Mouse (Mus musculus) megakaryocyte progenitor cell, adult 5-6 weeks (primary cell): Measurements from ENCODE around the gene Gm11037. TPM values are rescaled to one million over a fixed set of nuclear protein-coding genes. Genes with fewer than 3 reads are reported as not detected.

Experiments
- ATAC-seq: replicated peaks from 2 replicates; pipeline ENCODE4 v1.8.0; 2016; ENCODE audit warnings: mild to moderate bottlenecking, moderate TSS enrichment, inconsistent platforms; ENCODE audit not compliant: poor library complexity
- total RNA-seq, 2 experiments: library from RNA; stranded (forward) in 1 of 2; stranded (reverse) in 1 of 2; fragments of 157-497, 149-512 nt in 1 of 2; fragments of 200-1000 nt in 1 of 2; gene quantifications; 2 replicates each; pipeline versions ENCODE4 v1.2.3 to v1.2.4; 2015 to 2017

Gm11037 gene
- total RNA-seq, 2 experiments from 2014 or later, result not detected

DNA sequence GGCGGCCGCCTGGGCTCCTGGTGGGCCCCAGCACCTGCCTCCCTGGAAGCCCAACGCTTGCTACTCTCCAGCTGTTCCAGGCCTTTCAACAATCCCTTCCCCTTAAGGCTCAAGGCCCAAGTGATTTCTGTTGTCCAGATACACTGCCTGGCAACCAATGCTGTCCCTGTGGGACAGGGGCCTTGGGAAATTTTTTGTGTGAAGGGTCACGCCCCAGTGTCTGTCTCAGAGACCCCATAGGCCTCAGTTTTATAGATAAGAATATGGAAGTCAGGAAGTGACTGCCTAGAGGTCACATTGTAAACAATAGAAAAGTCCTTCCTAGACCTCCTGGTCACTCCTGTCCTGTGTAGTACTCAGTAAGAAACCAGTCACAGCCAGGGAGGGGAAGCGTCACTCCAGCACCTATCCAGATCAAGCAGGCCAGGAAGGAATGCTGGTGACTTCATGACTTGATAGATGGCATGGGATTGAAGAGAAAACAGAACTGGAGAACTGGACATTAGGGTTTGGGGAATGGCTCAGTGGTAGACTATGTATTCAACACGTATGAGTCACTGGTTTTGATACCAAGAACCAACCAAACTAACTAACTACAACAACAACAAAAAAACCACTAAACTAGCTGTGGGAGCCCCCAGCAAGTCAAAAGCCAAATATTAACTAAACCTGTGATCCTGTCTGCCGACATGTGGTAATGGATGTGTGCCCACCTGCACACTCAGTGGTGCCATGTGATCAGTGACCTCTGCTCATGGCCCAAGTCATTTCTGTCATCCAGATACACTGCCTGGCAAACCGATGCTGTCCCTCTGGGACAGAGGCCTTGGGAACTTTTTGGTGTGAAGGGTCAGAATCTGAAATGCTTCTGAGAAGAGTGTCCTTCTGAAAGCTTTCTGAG, 15.3 kb downstream of the Gm11037 start:
- no peak for ATAC-seq

DNA sequence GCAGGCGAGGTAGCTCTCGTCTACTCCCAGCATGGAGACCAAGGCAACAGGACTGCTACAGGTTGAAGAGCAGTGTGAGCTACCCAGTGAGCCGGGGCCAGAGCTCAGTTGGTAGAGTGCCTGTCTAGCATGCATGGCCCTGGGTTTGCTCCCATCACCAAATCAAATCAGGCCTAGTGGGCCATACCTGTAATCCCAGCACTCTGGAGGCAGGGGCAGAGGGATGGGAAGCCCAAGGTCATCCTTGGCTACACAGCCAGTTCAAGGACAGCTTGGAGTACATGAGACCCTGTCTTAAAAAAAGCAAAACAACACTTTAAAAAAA, 15.9 kb downstream of the Gm11037 start:
- ATAC-seq, result no peak

DNA sequence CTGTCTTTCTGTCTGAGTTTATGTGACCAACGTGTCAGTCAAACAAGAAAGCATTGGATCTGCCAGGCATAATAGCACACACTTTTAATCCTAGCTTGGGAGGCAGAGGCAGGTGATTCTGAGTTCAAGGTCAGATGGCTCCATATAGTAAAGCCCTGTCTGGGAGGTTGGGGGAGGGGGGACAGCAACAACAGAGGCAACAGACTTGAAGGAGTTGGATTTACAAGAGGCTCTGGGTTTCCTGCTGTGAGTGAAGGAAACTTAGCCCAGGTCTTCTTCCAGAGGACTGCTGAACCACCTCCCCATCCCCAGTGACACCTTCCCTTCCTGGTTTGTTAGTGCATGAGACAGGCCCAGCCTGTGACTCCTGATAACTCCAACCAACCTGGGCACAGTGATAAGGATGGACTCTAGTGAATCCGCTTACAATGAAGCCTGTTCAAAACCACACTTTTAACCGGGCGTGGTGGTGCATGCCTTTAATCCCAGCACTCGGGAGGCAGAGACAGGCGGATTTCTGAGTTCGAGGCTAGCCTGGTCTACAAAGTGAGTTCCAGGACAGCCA, 19.0 kb downstream of the Gm11037 start:
- ATAC-seq, result peak; percentile 90

DNA sequence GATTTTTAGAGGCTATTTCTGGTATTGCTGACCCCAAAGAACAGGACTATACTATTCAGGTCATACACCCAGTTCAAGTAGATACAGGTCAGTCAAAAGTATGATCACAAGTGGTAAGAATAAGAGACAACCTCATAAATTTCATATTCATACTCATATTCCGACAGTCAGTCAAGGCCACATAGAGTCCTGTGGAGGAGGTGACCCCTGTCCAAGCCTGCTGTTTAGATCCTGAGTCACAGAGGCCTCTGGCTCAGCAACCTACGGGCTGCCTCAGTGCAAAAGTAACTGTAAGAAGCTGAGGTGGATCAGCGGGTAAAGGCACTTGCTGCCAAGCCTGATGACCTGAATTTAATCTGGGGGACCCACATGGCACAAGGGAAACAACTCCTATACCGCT, 20.7 kb downstream of the Gm11037 start:
- ATAC-seq, result no peak

DNA sequence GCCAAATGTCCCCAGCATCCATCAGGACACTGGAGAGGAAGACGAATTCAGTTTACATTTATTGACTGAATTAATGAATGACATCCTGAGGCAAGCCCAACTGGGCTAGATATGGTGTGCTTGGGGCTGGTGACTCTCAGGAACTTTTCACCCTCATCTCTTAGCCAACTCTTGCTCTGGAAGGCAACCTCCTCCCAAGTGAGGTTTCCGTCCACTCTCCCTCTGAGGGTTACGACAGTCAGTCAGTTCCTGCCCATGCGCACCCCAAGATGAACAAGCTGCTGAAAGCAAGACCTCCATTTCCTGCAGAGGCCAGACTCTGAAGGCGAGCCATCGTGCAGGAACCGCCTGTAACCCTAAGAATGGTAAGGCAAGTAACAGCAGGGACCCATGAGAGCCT, 23.7 kb downstream of the Gm11037 start:
- ATAC-seq, result no peak

DNA sequence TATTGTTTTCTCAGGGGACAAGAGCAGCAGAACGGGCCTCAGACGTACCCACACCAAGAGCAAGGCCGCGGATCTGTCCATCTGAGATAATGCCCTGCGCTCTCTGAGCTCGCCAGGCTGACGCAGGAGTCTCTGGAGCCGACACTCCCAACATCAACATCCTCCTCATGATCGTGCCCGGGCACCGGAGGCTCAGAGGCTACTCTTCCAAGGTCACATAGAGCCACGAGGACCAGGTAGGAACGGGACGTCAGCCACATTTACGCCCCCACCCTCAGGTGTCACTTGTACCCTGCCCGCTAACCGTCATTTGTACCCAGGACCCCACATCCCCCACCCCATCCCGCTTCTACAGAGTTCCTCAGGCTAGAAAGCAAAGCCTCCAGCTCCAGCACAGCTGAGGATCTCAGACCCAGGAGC, 26.2 kb downstream of the Gm11037 start:
- peak; percentile 59 for ATAC-seq

DNA sequence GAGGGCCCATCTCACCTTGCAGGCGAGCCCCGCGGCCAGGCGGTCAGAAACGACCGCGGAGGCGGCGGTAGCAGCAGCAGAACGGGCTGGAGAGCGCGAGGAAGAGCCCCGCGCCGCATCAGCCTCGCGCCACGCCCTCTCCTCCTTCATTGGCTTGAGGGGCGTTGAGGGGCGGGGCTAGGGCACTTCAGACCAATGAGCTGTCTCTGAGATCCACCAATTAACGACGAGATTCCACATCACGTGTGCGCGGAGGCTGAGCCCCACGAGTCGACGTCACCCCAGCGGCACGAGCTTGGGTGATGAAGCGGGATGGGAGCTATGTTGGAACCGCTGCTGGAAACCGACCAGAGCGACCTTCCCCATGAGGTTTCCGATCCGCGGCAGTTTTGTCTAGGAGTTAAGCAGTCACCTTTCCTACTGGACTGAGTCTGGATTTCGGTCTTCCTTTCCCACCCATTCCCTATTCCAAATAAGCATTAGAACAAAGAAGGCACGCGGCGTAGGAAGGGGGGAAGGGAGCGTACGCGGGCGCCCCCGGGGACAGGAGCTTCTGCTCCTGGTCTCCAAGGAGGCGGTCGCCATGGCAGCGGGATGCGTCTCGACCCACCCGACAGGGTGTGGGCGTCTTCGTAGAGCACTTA, 26.8 kb downstream of the Gm11037 start, which contains the start of gene 1700037H04Rik:
Gene 1700037H04Rik (minus strand): TSS at position 144 of the 644 bp plus-strand sequence.
- ATAC-seq, result peak; percentile 93

DNA sequence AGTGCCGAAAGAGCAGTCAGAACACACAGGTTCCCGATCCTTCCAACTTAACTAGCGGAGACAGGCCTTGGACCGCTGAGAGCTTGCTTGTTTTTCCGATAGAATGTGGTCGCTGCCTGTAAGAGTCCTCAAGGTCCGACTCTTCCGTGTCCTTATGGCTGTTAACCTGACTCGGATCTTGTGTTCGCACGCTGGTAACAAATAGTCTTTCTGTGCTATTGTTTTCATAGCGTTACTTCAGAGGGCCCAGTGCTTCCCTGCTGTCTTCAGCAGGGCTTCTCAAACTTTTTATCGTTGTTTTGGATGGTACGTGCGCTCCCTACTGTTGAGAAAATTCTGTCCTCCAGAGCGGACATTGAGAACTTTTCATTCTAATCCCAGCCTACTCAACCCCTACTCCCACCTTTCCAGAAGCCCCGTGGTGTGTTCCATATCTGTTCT, 27.4 kb downstream of the Gm11037 start:
- ATAC-seq, result peak; percentile 27; the same call in 1 of the 2 replicates

DNA sequence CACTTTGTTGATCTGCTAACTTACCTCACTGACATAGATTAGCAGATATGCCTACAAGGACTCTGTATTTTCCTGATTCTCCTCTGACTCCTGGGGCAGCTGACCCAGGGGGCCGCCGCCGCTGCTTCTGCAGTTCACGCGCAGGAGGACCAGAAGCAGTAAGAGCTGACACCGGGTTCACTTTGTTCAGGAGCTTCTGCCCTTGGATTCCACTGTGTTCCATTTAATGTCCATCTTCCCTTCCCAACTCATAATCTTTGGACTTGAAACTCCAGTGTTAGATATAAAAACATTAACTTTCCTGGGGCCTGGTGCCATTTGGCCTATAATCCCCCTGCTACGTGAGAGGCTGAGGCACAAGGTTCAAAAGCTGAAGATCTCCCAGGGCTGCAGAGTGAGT, 30.6 kb downstream of the Gm11037 start:
- ATAC-seq, result no peak

DNA sequence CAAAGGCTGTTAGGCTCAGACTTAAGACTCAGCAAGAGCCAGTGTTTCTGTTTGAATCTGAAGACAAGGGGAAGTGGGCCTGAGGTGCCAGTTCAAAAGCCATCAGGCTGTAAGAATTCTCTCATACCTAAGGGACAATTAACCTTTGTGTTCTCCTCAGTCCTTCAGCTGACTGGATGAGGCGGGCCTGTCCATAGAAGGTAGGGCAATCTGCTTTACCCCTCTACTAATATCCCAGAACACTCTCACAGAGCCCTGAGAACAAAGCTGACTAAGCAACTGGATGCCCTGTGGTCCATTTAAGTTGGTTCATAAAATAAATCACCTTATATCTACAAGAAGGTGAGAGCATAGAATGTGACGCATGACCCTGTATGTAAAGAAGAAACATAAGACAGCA, 32.9 kb downstream of the Gm11037 start:
- ATAC-seq, result no peak

DNA sequence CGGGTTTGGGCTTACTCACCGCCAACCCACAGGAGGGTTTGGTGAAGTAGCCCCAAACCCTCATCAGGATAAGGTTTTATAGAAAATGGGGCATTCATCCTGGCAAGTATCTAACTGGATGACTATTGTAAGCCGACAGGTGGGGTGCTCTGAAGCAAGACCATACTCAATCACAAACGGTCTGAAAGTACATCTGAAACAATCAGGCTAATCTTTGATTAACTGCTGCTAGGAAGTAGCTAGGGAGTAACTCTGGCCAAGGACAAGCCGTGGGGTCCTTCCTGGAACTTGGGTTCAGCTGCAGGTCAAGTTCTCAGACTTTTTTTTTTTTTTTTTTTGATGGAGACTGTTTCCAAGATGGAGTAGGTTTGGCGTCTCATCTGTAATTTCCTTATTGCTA, 34.7 kb downstream of the Gm11037 start:
- no peak for ATAC-seq

DNA sequence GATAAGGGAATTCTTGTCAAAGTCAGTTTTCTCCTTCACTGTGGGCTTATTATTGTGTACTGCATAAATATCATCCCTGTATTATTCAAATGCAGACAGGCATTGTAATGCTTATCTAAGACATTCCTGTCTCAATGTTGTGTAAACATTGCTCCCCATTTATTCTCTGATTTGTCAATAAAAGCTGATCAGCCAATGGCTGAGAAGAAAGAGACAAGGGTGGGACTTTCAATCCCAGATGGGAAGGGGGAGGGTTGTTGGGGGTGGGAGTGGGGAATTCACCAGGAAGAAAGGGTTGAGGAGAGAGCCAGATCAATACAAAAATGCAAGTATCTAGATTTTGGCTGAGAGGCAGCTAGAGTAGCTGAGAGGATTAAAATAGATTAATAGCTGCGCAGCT, 35.6 kb downstream of the Gm11037 start:
- ATAC-seq, result no peak

DNA sequence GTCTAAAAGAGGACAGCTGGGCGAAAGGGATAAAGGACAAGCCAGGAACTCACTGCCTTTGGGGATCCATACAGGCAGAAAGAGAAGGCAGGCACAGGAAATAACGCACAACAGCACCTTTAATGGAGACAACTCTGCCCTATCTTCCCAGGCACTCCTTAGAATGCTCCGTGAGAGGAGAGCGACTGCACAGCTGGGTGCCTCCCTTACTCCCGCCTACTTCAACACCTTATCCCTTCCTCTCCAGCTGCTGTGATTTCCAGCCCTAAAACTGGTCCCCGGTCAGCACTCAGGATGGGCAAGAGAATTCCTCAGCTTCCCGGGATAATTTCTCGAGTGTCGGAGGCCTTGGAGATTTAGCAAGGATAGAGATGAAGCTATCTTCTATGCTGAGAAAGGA, 37.6 kb downstream of the Gm11037 start:
- no peak for ATAC-seq

DNA sequence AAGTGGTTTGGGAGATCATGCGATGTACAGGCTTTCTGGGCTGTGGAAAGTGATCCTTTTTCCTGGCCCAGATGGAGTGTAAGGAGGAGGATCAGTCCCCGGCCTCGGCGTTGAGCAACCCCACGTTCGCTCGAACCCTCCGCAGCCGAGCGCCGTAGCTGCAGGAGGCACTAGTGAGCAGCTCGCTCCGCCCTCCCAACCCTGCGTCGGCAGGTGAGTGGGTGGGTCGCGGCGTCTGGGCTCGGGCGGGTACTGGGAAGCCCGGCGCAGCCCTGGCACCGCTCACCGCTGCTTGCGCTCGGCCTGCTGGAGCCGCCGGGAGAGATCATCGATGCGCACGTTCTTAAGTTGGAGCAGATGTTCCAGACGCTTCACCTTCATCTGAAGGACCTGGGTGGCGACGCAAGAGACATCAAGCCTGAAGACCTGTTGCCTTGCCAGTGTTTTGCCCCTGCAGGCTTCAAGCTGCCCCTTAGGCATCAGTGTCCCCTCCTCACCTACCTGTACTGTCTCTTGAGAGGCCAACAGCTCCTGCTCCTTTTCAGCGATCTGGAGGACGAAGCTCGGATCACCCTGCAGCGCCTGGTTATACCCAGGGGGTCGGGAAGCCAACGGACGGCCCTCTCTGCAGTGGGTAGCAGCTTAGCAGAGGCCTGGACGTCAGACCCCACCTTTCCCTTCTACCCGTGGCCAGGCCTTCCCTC, 38.3 kb downstream of the Gm11037 start:
- ATAC-seq, result peak; percentile 11; the same call in 1 of the 2 replicates

DNA sequence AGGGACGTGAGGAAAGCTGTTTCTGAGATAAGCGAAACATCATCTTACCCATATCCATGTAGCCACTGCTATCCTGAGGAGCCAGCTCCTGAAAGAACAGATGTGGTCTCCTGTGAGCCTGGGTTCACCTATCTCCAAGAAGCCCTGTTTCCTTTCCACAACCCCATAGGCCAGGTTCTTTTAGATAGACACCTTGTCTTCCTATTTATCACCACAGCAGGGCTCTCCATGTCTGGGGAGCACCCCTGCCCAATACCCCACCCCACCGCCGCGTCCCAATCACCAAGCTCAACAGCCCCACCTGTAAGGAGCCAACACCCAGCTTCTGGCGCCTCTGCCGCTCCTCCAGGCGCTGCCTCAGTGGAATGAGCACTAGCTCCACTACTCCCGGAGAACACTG, 39.0 kb downstream of the Gm11037 start:
- ATAC-seq, result 0 out of 2 replicates have a peak, but pooled peaks have one; percentile 13

DNA sequence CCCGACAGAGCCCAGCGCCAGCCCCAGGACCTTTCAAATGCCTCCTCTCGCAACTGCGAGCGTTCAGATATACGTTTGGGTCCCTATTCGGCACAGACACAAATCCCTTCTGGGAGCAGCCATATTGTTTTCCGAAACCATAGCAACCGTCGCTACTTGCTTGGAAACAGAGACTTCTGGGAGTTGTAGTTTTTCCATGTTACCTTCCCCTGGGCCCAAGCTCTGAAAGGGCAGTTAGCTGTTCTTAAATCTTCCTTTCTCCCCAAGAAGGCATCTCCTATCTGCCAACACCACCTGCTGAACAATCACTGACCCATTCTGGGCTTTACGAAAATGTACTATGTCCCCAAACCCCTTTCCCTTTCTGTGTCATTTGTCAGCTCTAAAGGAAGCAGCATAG, 41.4 kb downstream of the Gm11037 start:
- peak; percentile 69 for ATAC-seq

DNA sequence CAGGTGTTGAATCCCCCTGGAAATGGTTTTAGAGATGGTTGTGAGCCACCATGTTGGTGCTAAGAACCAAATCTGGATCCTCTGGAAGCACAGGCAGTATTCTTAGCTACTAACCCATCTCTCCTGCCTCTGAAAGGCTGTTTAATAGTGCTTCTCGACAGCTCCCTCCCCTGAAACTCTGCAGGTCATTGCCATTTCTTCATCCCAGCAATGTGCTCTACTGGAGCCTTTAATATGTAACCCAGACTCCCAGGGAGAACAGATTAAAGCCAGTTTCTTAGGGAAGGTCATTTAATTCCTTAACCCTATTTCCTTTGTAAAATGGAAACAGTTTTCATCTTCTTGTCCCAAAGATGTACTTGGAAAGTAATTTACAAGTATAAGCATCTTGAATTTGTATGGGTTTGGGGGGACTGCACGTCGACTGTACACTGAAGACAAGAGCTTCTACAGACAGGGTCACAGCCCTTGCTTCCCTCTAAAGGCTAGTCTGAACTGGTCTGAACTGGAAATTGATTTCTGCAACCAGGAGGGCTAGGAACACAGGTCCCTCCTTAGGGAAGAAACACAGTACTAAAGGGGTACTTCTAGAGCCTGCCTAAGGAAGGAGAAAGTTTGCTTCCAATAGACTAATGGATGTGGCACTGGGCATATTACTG, 42.1 kb downstream of the Gm11037 start:
- ATAC-seq, result no peak

DNA sequence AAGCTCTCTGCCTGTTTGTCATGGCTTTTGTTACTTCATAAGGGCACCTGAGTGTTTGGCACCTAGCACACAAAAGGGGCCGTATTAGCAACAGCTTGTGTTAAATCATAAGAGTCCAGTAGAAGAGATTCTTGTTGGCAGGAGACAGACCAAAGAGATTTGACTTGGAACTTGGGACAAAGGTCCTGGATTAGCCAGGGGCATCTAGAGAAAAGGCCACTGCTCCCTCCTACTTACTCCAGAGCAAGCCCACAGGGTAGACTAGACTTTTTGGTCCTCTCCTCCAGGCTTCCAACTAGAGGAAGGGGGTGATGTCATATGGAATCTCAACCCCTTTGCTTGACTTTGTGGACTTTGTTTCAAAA, 42.6 kb downstream of the Gm11037 start:
- ATAC-seq, result no peak

DNA sequence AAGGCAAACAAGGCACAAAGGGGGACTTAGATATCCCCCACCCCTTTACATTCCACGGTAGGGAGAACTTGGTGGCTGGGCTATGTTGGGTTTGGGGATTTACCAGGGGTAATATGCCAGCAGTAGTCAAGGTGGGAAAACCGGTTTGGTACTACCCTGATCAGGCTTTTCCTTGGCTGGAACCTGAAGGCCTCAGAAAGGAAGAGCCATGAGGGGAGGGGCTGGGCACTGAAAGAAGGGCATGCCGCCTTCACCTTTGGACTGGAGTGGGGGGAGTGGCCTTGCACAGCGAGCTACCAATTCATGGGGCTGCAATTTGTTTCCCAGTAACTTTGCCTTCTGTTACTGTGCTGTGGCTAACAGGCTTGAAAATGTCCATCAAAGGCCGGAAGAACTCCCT, 43.2 kb downstream of the Gm11037 start:
- ATAC-seq, result no peak

DNA sequence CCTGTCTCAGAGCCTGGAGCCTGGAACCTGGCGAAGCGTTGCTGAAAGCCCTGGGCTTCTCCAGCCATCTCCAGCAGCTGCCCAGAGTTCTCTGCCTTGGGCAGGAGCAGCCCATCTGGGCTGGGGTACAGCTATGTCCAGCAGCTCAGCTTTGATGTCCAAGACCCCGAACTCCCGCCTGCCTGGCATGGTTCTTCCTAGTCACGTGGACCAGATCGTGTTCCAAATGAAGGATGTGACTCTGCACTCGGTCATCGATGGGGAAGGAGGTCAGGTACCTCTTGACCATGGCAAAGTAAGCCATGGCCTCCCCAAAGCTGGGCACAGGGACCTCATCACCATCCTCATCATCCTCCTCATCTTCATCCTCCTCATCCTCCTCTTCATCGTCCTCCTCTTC, 44.6 kb downstream of the Gm11037 start:
- no peak for ATAC-seq

DNA sequence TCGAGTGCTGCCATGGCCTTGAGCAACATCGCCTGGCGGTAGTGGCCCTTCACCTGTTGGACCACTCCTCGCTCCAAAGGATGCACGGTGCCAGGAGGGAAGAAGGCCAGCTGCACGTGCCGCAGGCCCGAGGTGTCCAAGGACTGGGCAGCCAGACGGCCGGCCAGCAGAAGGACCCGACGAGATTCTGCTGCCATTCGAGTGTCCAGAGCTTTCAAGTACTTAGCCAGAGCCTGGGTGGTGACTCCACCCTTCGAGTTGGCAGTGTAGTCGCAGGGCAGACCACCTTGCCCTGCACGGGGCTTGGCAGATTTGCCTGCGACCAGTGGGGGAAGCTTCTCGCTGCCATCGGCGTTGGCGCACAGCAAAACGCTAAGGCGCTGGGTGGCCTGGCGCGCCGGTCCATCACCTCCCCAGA, 45.5 kb downstream of the Gm11037 start:
- ATAC-seq, result no peak
